Mouse (Mus musculus): ENCODE data around the gene Cavin3.

The Cavin3 gene

GRCm38 (mm10) chr7:105481505-105482411 lies at the start of gene Cavin3:
TSS of gene Cavin3 (minus strand) at chr7:105482300.
- DNase-seq = peak; percentile 79 to 87

GRCm38 (mm10) chr7:105528094-105528493 lies 46.0 kb upstream of the Cavin3 start:
- DNase-seq = peak; percentile 13 to 35

DNA sequence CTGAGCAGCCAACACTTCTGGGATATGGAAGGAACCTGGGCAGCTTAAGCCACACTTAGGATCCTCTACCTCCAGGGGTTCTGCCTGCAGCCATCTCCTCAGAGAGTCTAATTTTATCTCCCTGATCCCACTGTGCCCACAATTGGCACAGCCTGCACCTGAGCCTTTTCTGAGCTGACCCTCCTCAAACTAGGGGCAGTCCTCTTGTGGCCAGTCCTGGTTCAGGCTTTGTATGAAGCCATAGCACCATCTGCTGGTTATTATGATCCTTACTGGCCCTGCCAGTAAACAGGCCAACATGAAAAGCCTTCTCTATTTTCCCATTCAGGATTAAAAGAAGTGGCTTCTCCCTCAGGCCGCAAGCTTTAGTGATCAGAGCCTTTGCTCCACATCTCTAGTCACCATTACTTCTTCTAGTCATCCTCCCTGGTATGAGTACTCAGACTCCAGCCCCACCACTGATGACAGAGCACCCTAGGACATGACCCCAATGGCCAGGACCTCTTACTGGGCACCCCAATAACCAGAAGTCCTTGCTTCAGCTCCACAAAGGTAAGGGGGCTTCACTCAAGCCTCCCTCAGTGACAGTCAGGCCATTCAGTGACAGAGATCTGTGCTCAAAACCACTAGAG lies 45.3 kb upstream of the Cavin3 start:
- peak; percentile 42 to 57 for DNase-seq

- DNase-seq = no peak
These were observed 42.1 kb upstream of the Cavin3 start for GRCm38 (mm10) chr7:105524222-105524621.

DNA sequence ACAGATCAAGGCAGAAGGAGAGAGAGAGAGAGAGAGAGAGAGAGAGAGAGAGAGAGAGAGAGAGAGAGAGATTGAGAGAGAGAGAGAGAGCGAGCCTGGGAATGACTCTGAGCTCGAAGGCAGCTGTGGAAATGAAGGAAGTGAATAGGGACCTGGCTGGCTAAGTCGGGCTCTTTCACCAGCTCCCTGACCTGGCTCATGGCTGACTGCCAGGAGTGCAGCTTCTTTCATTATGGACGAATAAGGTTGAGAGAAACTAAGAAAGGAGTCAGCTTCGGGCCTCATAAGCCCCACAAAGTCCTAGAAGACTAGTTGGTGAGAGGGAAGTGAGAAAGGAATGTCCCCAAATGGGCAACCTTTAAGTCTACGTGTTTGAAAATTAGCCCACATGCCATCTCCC lies 38.1 kb upstream of the Cavin3 start:
- peak; percentile 46 to 55 for DNase-seq

- DNase-seq = no peak
These were observed 37.7 kb upstream of the Cavin3 start for GRCm38 (mm10) chr7:105519771-105520170.

GRCm38 (mm10) chr7:105519336-105519735 lies 37.2 kb upstream of the Cavin3 start:
- no peak for DNase-seq

DNA sequence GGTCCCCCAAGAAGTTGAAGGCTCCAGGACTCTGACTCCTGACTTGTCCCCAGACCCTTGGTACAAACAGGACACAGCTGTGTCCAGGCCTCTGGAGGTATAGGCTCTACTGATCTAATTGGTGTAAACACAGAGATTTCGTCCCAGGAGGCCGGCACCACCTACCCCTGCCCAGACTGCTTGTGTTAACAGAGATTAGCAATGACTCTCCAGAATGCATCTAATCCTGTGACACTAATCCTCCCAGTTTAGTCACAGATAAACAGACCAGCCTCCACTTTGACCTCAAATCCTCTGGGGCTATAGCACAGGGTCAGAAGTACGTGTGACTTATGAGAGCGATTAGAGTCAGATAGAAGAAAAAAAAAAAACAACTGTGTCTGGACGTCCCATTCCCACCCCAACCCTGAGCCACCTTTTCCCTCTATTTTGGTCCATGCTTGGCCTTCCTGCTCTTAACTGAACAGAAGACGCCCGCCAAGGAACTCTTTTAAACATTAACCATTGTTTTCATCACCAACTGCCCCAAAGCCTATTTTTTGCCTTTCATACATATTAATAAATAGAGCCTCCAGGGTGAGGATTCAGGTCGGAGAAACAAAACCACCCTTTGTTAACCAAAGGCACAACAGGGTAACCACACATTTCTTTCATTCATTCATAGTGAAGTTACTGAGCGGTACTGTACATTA lies 34.7 kb upstream of the Cavin3 start:
- no peak for DNase-seq

- DNase-seq = peak; percentile 77 to 80
These were observed 33.1 kb upstream of the Cavin3 start for GRCm38 (mm10) chr7:105515178-105515577.

GRCm38 (mm10) chr7:105514561-105514960 lies 32.5 kb upstream of the Cavin3 start:
- DNase-seq = no peak

DNA sequence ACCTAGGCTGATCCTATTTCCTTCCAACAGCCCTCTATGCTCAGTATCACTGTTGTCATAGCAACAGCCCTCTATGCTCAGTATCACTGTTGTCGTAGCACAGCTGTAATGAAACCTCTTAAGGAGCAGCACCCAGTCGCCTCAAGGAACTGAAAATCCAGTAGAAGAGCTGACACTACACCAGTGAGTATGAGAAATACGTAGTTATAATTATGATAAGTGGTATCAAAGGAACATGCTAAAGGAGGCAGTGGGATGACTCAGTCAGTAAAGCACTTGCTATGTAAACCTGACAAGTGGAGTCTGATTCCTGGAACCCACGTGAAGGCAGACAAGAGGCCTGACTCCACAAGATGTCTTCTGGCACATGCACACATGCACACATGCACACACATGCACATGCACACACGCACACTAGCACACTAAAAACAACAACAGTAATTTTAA lies 31.8 kb upstream of the Cavin3 start:
- DNase-seq = no peak

GRCm38 (mm10) chr7:105510143-105510542 lies 28.0 kb upstream of the Cavin3 start:
- DNase-seq = no peak

DNA sequence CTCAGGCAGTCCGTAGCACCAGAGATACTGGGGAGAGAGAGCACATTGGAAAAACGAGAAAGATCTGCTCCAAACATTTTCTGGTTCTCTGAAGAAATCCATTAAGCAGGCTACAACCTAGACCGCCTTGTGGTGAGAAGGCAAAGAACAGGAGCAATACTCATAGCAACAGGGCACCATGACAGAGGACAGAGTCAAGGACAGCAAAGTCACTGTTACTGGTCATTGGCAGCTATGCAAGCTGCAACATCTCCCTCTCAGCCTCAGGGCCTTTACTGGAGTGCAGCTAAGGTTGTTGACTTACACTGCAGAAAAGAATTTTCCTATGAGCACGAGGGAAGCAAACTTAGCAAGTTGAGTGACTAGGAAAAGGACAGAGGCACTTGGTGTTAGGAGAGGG lies 25.2 kb upstream of the Cavin3 start:
- DNase-seq = no peak

DNA sequence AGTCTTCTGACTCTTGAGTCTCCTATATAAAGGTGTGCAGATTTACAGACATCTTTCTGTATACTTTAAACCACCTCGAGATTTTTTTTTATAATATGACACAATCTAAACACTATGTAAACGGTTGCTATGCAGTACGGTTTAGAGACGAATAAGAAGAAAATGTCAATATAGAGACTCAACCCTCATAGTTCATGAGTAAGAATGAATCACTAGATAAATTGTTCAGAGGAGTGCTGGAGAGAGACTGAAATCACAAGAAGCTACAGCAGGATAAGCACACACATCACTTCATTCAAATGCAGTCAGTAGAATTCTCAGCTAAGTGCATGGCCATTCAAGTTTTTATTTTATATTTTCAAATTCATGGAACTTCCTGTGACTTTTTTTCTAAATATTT lies 19.9 kb upstream of the Cavin3 start:
- DNase-seq = no peak

DNA sequence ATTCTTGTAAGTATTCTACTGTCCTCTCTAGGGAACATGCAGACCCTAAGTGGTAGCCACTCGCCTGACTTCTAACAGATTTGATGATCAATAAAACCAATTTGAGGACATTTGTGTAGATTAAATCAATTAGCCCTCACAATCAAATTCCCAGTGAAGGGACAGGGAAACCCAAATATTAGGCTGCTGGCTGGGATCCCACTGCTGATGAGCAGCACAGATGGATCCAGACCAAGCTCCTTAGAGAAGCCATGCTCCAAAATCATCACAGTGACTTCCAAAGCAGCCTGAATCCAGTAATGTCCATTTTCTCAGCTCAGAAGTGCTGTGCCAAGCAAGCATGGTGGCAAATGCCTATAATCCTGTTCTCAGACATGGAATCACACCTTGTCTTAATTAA lies 17.6 kb upstream of the Cavin3 start:
- no peak for DNase-seq

DNA sequence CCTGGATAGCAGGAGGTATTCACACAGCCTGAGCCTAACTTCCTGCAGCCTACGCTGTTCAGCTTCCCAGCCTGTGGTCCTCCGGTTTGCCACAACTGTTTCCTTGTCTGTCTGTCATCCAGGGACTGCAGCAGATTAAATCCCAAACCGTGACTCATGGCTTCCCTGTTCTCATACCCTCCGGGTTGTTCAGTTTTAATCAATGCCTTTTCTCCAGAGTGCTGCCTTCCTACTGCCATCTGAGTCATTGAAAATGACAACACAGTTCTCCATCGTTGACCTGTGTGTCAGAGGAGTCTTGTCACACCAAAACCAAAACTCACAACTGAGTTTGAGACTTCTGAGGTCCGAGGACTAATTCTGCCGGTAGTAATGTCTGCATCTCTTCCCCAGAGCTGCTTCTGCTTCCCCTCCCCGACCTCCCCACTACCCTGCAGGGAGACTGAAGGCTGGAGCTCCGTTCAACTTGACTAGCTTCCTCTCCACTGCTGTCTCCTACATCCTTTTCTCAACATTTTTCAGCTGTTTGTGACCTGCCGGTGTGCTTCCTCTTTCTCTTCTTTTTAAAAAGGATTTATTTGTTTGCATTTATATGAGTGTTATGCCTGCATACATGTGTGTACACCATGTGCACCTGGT lies 16.9 kb upstream of the Cavin3 start:
- no peak for DNase-seq

DNA sequence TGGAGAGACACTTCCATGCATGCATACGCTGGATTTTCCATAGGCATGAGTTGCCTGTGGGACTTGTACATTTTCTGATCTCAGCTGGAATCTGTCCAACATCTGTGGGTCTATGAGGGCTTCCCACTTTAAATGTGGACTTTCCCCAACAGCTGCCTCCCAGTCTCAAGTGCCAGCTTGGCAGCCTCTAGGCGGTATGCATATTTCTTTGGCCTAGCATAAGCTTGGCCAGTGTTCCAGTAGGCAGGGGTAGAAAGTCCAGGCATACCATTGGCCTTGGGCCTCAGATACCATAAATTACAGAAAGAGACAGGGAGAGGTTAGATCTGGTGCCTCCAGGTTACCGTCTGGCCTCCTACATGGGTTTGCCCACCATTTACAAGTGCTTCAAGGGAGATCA lies 15.8 kb upstream of the Cavin3 start:
- no peak for DNase-seq

DNA sequence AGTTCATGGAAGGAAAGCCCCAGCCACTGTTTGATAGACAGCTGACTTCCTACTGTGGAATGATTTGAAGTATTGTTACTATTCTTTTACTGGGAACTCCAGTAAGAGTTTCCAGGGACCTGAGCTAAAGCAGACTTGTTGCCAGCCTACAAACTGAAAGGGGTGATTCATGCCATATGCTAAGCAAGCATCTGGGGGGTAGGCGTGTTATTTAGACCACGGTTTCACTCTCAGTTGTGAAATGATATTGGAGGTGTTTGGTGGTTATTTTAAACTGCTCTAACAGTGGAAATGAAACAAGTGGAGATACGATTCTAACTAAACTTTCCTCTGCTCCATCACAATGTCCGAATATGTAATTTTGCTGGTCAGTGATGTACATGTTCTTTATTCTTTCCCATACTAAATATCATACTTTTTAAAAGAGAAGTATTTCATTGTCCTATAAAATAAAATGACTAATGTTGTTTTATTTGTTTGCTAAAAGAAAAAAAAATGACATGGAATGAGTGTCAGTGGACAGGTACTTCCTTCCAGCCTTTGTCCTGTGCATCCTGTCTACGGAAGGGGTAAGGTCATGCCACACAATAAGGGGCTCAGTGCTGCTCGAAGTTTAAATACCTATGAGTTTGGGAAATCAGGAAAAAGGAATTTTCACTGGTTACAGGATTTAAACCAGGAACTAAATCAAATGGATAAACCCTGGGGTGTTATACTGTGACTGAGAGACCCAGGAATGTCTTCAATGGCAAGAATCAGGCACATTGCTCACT lies 5.2 kb upstream of the Cavin3 start:
- no peak for DNase-seq

GRCm38 (mm10) chr7:105485029-105485428 lies 2.9 kb upstream of the Cavin3 start:
- peak in 1 of 2 experiments; percentile 6 for DNase-seq

- peak; percentile 51 to 70 for DNase-seq
These were observed 326 bp upstream of the Cavin3 start for GRCm38 (mm10) chr7:105482426-105482825.

GRCm38 (mm10) chr7:105480561-105481504 lies 1.3 kb downstream of the Cavin3 start:
- peak; percentile 39 to 60 for DNase-seq
